Mouse (Mus musculus): Measurements from ENCODE around the gene Crybg2.
A peak's percentile ranks its signal among the peaks of the same experiment; 100 is the strongest.

The Crybg2 gene

DNA sequence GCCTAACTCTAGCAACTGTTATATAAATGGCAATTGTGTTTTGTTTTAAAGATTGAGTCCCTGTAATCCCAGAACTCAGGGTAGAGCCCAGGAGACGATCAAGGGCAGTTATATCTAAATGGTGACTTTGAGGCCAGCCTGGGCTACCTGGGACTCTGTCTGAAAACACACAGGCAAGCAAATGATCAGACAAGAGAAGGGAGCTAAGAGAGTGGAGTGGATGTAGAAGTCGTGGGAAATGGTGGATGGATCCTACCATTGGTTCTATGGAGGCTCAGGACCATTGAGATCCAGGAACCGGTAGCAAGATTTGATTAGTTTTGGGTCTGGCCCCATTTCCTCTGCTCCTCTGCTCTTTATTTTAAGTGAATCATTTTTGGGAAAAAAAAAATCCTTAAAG lies 35.5 kb downstream of the Crybg2 start:
- no peak for DNase-seq

- no peak for DNase-seq
Measured at GRCm38 (mm10) chr4:134097015-134097608, 36.5 kb downstream of the Crybg2 start.

GRCm38 (mm10) chr4:134098628-134099027 lies 38.0 kb downstream of the Crybg2 start:
- peak; percentile 47 for DNase-seq

DNA sequence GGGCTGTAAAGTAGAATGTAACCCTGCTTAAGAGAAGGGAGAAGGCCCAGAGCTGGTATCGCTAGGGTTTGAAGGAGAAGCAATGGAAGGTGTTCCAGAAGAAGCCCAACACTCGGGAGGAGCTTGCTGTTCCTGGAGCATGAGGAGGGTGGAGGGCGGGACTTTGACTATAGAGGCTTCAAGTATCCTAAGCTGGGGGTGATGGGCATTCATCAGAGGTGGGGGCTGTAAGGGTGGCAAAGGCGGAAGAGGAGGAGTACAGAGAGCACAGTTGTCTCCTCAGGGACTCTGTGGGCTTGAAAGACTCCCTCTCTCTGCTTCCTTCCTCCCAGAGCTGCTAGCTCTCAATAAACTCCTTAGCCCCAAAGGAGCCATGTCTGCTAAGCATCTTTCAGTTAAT lies 39.6 kb downstream of the Crybg2 start:
- DNase-seq, result no peak

- peak; percentile 81 for DNase-seq
Measured at GRCm38 (mm10) chr4:134101979-134102741, 41.5 kb downstream of the Crybg2 start, which contains the start of gene Ubxn11. TSS of gene Ubxn11 (plus strand) at chr4:134102570.

- no peak for DNase-seq
Measured at GRCm38 (mm10) chr4:134102742-134103119, 42.1 kb downstream of the Crybg2 start.

DNA sequence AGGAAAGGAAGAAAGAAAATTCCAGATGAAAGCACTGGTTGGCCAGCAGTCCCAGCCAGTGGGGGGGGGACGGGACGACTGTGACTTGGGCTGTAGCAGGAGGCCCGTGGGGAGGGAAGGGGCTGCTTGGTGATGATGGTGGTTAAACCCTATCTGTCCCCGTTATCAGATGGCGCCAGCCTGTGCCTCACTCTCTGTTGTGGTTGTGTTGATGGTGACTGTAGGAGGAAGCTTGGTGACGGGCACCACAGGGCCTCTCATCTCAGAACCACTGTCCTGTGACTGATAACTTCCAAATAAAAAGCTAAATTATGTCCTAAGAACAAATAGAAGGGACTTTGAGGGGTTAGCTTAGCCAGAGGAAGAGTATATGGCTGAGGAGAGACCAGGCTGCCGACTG lies 45.5 kb downstream of the Crybg2 start:
- no peak for DNase-seq

- DNase-seq, result no peak
Measured at GRCm38 (mm10) chr4:134107730-134108129, 47.1 kb downstream of the Crybg2 start.

DNA sequence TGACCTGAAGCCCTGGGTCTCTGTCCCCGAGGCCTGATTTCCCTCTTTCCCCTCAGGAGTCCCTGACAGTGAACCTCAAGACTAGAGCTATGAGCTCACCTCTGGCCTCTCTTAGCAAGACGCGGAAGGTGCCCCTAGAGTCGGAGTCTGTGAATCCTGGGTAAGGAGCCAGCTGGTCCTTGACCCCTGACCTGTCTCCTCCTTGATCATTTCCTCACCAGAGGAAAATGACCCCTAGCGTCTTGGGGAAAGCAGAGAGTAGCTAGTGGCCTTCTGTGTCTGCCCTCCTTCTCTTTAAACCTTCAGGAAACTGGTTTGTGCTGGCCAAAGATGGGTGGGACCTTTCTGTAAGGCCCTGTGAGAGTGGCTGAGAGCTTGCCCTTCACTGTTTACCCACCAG lies 47.6 kb downstream of the Crybg2 start:
- no peak for DNase-seq

GRCm38 (mm10) chr4:134110653-134111052 lies 50.0 kb downstream of the Crybg2 start:
- no peak for DNase-seq

- no peak for DNase-seq
Measured at GRCm38 (mm10) chr4:134112403-134112802, 51.8 kb downstream of the Crybg2 start.

DNA sequence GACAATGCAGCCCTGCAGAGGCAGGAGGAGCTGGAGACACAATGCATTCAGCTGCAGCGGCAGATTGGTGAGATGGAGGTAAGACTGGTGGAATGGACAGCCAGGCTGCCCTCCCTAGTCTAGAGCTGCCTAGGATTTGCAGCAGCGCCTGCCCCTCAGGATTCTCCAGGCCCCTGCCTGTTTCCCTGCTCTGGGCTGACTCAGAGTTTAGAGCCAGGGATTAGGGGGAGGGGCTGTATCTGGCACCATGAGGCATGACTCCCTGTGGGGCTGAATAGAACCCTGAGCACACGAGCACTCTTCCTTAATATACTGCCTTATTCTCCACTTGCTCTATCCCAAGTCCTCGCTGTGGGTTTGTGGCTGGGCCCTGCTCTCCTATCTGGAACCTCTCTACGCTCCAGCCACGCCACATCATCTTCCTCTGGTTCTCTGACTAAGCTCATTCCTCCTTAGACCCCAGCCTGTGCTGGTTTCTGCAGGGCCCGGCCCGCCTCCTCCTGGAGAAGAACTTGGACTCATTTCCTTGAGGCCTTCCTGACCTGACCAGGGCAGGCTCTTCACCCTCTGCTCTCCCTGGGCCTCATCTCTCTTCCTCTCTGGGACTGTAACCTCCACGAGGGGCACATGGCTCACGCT lies 52.9 kb downstream of the Crybg2 start:
- no peak for DNase-seq

DNA sequence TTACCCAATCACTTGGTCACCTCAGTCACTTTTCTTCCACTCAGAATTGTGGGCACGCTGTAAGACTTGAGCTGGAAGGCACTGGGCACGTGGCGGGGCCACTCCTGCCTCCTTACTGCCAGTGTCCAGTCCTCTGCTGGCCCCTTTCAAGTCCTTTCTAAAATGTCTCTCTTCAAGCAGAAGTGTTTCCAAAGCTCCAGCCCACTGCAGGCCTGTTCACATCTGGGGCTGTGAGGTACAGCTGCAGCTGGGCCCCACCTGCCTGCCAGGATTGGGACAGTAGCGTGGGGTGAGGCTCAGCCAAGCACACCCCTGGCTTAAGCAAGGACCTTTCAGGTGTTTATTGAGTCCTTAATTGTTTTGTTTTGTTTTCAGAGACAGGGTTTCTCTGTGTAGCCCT lies 53.4 kb downstream of the Crybg2 start:
- DNase-seq, result no peak

DNA sequence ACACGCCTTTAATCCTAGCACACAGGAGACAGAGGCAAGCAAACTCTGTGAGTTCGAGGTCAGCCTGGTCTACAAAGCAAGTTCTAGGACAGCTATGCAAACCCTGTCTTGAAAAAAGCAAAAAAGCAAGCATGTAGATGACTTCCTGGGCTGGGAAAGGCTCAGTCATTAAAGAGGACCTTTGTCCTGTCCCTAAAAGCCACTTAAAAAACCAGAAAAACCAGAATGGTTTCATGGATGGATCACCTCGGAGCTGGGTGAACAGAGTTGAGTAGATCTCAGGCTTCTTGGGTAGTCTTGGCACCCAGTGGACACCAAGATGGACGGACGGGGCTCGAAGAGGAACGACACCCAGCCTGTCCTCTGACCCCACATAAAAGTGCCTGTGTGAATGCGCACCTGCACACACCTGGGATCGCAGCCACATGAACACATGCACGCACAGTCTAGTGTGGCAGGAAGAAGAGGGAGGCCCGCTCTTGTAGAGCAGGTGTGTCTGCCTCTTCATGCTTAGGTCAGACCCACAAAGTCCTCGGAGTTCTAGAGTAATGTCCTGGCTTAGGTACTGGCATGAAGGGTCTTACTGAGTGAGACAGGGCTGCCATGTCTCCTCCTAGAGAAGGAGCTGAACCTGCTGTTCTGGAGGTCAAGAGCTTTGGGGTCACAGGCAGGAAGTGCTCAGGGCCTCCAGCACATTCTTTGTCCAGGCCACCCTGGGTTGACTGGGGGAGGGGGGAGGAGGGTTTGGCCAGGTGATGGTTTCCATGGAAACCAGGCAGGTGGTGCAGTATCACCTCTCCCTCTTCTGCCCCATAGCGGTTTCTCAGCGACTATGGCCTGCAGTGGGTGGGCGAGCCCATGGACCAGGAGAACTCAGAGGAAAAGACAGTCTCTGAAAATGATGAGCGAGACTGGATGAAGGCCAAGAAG lies 54.9 kb downstream of the Crybg2 start:
- DNase-seq, result no peak

DNA sequence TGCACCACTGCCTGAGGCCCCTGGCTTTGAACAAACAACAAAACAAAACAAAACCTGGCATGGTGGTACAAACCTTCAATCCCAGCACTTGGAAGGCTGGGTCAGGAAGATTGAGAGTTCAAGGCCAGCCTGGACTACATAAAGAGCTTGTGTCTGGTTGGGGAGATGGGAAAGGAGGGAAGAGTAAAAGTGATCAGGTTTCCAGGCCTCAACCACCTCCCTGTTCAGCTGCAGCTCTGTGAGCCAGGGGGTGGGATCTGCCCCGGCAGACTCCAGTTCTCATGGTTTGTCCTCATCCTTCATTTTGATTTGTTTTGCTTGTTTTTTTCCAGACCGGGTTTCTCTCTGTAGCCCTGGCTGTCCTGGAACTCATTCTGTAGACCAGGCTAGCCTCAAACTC lies 55.9 kb downstream of the Crybg2 start:
- DNase-seq, result no peak

DNA sequence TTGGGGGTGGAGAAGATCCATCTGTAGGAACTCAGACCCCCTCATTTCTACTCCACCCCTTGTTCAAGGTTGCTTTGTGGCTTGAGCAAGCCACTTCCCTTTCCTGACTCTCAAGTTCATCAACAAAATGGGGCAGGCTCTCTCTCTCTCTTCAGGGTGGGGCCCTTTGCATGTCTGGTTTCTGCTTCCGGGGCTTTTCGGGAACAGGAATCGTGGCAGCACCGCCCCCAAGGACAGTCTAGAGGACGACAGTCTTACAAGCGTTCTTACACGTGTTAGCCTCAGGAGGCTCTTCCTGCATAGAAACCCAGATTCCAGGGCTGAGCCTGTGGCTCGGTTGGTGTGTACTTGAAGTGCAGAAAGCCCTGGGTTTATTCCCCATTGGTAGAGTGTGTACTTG lies 56.4 kb downstream of the Crybg2 start:
- no peak for DNase-seq

DNA sequence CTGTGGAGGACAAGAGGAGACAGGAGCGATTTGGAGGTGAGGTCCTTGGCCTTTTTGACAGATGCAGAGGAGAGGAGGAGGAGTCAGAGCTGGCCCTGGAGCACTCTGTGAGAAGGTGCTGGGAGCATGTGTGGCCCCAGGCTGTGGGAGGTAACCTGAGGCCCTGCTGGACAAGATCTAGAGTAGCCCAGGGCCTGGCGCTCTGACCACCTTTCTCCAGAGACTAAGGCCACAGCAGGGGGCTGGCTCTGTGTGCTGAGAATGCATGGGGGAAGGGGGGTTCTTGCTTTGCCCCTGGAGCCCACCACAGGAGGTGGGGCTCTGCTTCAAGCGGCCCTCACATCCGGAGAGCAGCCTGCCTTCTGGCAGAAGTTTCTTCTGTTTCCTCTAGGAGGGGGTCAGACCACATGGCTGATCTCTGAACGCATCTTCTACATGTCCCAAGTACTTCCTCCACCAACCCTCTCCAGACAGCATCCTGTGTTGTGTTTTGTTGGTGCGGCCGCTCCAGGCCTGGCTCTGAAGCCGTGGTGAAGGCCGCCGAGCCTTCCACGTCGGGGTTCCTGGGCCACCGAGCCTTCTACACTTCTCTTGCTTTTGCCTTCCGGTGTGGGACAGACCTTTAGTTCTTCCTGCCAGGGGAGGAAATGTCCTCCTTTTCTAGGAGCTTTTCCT lies 57.6 kb downstream of the Crybg2 start:
- no peak for DNase-seq

DNA sequence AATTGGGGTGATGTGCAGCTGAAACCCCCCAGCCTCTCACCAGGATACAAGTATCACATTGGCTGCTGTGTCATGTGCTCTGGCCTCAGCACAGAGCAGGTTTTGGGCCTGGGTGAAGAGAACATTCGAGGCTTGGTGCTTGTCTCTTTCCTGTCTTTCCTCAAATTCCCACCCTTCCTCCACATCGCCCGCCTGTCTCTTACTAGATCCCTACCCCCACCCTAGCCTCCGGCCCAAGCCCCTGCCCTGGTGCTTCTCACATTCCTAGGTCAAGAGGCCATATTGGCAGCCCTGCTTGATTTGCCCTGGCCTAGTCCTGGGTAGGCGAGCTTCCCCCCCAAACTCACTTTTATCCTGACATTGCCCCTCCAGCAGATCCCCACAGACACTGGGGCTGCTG lies 58.4 kb downstream of the Crybg2 start:
- DNase-seq, result no peak

GRCm38 (mm10) chr4:134119644-134120043 lies 59.0 kb downstream of the Crybg2 start:
- no peak for DNase-seq

DNA sequence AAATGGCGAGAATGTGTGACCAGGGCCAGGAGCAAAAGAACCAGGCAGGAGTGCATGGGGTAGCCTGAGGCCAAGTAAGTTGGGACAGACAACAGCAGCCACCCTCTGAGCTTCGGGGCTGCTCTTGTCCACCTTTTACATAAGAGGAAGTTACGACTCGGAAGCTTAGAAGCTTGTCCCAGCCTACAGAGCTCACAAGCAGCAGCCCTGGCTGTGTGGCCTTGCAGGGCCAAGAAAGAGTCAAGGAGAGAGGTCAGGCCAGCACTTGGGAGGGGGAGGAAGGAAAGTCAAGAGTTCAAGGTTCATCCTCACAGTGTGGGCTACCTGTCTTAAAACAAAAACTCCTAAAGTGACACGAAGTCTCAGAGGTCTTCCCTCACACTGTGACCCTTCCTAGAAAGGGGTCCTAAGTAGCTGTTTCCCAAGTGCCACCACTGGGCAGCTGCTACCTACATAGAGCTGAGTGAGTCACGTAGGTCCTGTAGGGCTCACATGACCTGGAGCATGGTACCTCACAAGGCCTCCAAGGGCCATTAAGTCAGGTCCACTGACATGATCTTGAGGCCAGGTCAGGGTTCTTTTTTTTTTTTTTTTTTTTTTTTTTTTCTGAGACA lies 59.7 kb downstream of the Crybg2 start:
- DNase-seq, result no peak

GRCm38 (mm10) chr4:134120916-134121315 lies 60.3 kb downstream of the Crybg2 start:
- DNase-seq, result no peak

DNA sequence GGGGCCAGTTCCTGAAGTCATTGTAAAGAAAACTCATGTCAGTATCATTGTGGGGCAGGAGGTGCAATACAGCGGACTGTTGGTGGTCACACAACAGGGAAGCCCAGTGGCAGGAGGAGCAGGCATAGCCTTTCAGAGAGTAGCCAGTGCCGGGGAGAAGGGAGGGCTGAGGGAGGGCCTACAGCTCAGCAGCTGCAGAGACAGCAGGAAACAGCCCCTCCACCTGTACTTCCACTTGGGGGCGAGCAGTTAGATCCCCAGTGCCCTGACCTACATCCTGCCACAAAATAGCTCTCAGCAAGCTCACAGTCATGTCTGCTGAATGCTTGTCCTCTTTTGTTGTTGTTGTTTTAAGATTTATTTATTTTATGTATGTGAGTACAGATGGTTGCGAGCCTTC lies 61.0 kb downstream of the Crybg2 start:
- DNase-seq, result no peak

Measured in lung, postnatal 14 days (tissue).